Mouse (Mus musculus): ENCODE measurements around the gene Pmel. TPM values are rescaled to one million over a fixed set of nuclear protein-coding genes. Genes with fewer than 3 reads are reported as not detected.

Gene Pmel
- polyA plus RNA-seq, 1 experiment from 2014 or later: 0.75 TPM

DNA sequence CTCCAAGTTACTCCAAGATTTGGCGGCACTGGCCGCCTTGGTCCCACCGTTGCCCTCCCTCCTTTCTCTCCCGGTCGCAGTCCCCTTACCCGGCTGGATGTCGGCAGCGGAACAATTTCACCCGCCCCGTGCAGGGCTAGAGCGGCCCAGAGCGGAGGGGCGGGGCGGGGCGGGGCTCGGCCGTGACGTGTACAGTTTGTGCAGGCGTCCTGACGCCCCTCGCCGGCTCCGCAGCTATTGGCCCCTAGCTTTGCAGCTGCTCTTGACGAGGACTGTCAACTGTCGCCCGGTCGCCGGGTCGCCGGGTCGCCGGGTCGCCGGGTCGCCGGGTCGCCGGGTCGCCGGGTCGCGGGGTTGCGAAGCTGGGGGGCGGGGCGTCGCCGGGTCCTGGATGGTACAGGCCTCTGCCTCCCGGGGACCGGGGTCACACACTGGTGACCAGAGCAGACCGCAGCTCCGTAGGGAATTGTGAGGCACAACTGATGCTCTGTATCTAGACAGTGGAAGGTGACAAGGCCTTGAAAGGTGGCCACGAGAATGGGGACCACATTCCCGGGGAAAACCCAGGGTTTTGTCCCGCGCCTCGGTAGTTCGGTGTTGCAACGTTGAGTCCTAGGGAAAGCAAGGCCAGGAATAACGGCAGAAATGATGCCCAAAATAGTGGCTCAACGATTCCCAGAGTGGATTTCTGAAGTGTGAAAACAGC is 30.1 kb upstream of the Pmel start, which contains the start of gene Suox:
Gene Suox (minus strand): TSS at position 311 of the 706 bp plus-strand sequence.
- WGBS: under 1% methylated on average over 57 of the region's 60 CpGs
- Histone ChIP-seq H3K4me1 (peaks cover 16% of the 10 kb centered on the region), H3K9me3 (no peaks in the 10 kb centered on the region), H3K27ac (peak within 1 kb of the TSS; percentile 84), H3K27me3 (ENCODE audit: insufficient read depth, poor library complexity, severe bottlenecking) (peaks cover 20% of the 10 kb centered on the region; the same call in 1 of the 2 replicates), H3K36me3 (peaks cover 9% of the 10 kb centered on the region; the same call in 1 of the 2 replicates), H3K4me3 (peak within 1 kb of the TSS; percentile 88)
- DNase-seq (ENCODE audit: low spot score): peak; percentile 96

DNA sequence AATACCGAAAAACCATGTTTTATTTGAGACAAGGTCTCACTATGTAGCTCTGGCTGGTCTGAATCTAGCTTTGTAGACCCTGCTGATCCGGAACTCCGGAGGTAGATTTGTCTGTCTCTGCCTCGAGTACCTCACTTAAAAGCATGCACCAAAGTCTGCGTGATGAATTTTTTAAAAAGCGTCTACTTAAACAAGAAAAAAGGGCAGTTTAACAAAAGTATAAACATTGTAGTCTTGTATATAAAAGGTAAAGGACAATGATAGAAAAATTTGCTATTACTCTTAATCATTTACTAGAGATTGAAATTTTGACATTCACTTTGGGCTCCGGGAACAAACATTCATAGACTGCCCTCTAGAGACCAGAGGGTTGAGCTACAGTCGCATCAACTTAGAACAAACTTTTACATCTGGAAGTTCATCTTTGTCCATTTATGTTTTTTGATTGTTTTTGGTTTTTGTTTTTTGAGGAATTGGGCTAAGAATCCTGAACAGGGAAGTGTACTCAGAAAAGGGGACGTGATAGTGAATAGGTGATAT is 29.5 kb upstream of the Pmel start:
- DNase-seq (ENCODE audit: low spot score): no peak
- peak overlapping the region; percentile 88 for H3K4me3 ChIP-seq
- peaks cover 14% of the 10 kb centered on the region; the same call in 1 of the 2 replicates for H3K4me1 ChIP-seq
- no peaks in the 10 kb centered on the region for H3K9me3 ChIP-seq
- WGBS: 1% methylated on average over 9 of the region's 9 CpGs
- H3K27me3 ChIP-seq (ENCODE audit: insufficient read depth, poor library complexity, severe bottlenecking): peaks cover 20% of the 10 kb centered on the region; the same call in 1 of the 2 replicates
- H3K27ac ChIP-seq: peak overlapping the region; percentile 84
- peaks cover 14% of the 10 kb centered on the region for H3K36me3 ChIP-seq

DNA sequence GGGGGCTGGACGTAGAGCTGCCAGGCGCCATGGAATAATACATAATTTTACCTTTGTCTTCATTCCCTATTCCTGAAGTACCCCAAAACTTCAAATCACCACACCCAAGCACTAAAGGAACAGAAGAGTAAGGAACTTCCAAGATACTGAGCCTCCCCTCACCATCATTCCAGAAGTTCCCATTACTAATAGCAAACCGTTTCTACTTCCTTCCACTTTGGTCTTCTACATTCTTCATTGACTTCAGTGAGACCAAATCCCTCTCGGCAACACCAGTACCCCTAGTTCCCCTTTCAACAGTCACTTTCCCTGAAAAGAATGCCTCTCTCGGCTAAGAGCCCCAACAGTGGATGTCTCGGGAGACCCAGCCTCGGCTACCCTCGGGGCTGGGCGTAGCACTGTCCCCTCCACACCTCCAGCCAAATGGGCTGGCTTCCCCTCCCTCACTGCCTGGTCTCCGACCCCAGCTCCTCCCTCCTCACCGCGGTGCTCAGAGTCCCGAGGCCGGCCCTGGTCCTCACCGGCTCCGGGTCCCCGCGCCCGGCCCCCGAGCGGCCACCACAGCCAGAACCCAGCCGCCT is 8.5 kb upstream of the Pmel start:
- peaks cover 25% of the 10 kb centered on the region for H3K4me1 ChIP-seq
- no peaks in the 10 kb centered on the region for H3K27me3 ChIP-seq (ENCODE audit: insufficient read depth, poor library complexity, severe bottlenecking)
- 1% methylated on average over 22 of the region's 22 CpGs for WGBS
- H3K27ac ChIP-seq: peak overlapping the region; percentile 97
- peak overlapping the region; percentile 89 for H3K4me3 ChIP-seq
- peaks cover 30% of the 10 kb centered on the region for H3K36me3 ChIP-seq
- H3K9me3 ChIP-seq: no peaks in the 10 kb centered on the region
- DNase-seq (ENCODE audit: low spot score): no peak

DNA sequence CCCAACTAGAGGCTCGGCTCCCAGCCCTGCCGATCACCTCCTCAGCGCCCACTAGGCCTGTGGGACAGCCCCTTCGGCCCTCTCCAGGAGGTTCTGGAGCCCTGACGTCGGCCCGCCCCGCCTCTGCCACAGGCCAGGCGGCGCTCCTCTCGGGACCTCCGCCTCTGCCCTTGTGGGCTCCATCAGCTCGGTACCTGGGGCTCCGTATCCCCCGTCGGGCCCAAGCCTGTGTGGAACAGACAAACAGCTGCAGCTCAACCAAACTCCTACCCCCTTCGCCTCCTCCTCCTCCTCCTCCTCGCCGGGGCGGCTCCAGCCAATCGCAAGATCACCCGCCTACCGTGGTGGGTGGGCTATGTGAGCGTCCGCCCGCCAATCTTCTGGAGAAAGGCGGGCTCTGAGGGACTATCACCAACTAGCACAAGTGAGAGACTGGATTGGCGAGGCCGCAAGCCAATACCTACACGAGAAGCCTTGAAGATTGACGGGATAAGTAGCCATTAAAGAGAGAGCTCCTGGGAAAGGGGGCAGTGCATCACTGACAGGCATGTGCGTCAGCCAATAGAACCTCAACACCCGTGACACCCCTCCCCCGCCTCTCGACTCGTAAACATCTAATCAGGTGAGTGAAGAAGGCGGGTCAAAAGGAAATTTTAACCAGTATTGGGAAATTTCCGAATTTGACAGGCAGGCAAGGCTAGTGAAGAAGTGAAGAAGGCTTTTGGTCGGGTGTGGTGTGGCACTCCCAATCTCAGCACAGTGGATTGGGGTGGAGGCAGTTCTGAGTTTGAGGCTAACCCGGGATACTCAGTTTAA is 7.8 kb upstream of the Pmel start, which contains the start of gene Rab5b:
Gene Rab5b (minus strand): TSS at position 273 of the 816 bp plus-strand sequence.
- Histone ChIP-seq H3K9me3 (no peaks in the 10 kb centered on the region), H3K4me1 (peaks cover 25% of the 10 kb centered on the region), H3K4me3 (peak within 1 kb of the TSS; percentile 89), H3K36me3 (peaks cover 37% of the 10 kb centered on the region), H3K27ac (peak within 1 kb of the TSS; percentile 97), H3K27me3 (ENCODE audit: insufficient read depth, poor library complexity, severe bottlenecking) (no peaks in the 10 kb centered on the region)
- DNase-seq (ENCODE audit: low spot score): peak; percentile 100
- WGBS: under 1% methylated on average over 40 of the region's 40 CpGs

DNA sequence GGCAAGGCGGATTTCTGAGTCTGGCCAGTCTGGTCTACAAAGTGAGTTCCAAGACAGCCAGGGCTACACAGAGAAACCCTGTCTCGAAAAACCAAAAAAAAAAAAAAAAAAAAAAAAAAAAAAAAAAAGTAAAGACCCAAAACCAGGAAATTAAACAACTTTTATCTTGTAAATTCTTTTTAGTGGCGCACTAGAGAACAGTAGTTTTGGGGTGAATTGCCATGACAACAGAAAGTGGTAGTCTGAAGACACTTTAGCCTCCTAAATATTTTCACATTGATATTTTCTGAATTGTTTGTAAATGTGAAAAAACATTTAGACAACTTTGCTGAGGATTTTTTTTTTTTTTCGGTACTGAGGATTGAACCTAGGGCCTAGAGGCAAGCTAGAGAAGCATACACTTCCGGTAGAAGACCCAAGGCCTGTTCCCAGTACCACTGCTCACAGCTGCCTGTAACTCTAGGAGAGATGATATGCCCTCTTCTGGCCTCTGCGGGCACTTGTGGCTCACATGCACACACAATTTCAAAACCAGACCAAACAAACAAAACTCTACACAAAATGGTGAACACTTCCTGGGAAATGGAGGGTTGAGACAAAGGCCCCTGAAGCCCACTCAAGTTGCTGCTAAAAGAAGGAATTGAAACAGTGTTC is 6.8 kb upstream of the Pmel start:
- no peak for DNase-seq (ENCODE audit: low spot score)
- Histone ChIP-seq H3K27me3 (ENCODE audit: insufficient read depth, poor library complexity, severe bottlenecking) (no peaks in the 10 kb centered on the region), H3K36me3 (peaks cover 47% of the 10 kb centered on the region), H3K27ac (0 out of 2 replicates have a peak overlapping the region, but pooled peaks have one; percentile 83), H3K4me3 (no peak overlapping the region; the same call in 1 of the 2 replicates), H3K9me3 (no peaks in the 10 kb centered on the region), H3K4me1 (peaks cover 25% of the 10 kb centered on the region)
- WGBS: 86% methylated on average over 6 of the region's 6 CpGs

DNA sequence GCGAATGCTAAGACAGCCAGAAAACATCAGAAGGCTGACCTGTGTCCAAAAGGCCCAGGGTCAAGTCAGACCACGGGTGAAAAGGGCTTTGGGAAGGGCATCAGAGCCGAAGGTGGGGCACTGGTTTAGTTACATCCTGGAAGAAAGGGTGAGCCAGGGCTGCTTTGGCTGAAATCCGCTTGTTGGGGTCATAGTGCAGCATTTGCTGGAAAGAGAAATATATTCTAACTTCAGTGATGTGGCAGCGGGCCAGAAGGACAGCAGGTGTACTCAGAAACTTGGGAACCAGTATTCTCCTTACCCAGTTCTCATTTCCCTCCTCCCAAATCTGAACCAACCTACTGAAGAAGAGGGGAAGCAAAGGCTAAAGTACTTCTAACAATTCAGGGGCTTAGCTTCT is 5.0 kb upstream of the Pmel start:
- H3K36me3 ChIP-seq: peaks cover 56% of the 10 kb centered on the region
- H3K27me3 ChIP-seq (ENCODE audit: insufficient read depth, poor library complexity, severe bottlenecking): no peaks in the 10 kb centered on the region
- WGBS: 88% methylated on average over 5 of the region's 5 CpGs
- H3K27ac ChIP-seq: peak overlapping the region; percentile 53; the same call in 1 of the 2 replicates
- H3K9me3 ChIP-seq: no peaks in the 10 kb centered on the region
- H3K4me1 ChIP-seq: peaks cover 35% of the 10 kb centered on the region
- no peak for DNase-seq (ENCODE audit: low spot score)
- 0 out of 2 replicates have a peak overlapping the region, but pooled peaks have one; percentile 0 for H3K4me3 ChIP-seq

DNA sequence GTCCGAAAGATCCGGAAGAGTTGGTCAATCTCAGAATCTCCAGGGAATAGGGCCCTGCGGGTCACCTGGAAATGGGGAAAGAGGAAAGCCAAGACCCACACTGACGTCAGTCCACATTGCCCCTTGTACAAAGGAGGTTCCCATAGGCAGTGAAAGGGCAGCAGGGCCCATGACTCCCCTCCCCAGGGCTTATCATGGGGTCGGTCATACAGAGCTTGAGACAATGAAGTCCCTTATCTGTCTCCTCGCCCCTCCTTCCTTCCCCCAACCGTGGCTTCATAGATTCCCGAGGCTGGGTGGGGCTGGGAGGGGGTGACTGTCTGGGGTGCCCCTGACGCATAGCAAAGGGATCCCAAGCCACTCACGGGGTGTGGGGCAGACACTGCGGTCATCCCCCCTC is 4.4 kb upstream of the Pmel start:
- WGBS: 49% methylated on average over 11 of the region's 11 CpGs
- Histone ChIP-seq H3K27ac (peak overlapping the region; percentile 53; the same call in 1 of the 2 replicates), H3K4me3 (0 out of 2 replicates have a peak overlapping the region, but pooled peaks have one; percentile 0), H3K36me3 (peaks cover 56% of the 10 kb centered on the region), H3K9me3 (no peaks in the 10 kb centered on the region), H3K4me1 (peaks cover 31% of the 10 kb centered on the region), H3K27me3 (ENCODE audit: insufficient read depth, poor library complexity, severe bottlenecking) (no peaks in the 10 kb centered on the region)
- DNase-seq (ENCODE audit: low spot score): no peak

DNA sequence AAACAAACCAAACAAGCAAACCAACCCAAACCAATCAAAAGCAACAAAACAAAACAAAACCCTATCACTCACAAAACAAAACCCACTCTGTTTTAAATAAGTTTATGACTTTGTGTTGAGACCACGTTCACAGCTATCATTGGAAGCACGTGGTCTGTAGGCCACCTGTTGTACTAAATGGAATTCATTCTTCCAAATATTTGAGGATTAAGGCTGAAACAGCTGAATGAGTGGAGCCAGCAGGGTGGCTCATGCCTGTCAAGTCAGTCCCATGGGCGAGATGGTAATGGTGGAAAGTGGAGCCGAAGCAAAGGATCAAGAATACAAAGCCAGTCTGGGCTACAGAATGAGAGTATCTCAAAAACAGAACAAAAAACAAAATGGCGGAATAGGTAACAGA is 3.3 kb upstream of the Pmel start:
- no peak overlapping the region for H3K4me3 ChIP-seq
- no peak overlapping the region for H3K27ac ChIP-seq
- no peaks in the 10 kb centered on the region for H3K9me3 ChIP-seq
- no peaks in the 10 kb centered on the region for H3K27me3 ChIP-seq (ENCODE audit: insufficient read depth, poor library complexity, severe bottlenecking)
- 95% methylated on average over 5 of the region's 5 CpGs for WGBS
- no peak for DNase-seq (ENCODE audit: low spot score)
- H3K4me1 ChIP-seq: peaks cover 32% of the 10 kb centered on the region
- peaks cover 56% of the 10 kb centered on the region for H3K36me3 ChIP-seq

DNA sequence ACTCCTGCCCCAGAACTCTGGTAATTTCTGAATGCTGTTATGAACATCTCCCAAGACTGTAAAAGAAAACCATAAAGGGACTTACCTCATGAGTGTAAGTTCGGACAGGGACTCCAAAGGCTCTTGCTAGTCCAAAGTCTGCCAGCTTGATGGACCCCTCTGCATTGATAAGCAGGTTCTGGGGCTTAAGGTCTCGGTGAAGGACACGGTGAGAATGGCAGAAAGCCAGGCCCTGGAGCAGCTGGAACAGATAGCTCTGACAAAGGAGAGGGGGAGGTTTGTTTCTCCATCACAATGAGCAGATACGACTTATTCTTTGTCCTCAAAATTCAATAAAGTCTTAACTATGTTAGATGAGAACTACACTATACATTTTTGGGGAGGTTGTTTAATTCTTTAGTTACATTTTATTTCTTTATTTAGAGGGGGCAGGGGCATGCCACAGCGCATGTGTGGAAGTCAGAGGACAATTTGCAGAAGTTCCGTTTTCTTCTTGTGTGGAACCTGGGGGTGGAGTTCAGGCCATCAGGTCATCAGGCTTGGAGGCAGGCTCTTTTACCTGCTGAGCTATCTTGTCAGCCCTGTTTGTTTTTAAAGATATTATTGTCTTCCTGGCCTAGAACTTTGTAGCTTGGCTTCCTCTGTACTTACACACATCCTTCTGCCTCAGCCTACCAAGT is 1.5 kb upstream of the Pmel start:
- no peaks in the 10 kb centered on the region for H3K9me3 ChIP-seq
- no peaks in the 10 kb centered on the region for H3K27me3 ChIP-seq (ENCODE audit: insufficient read depth, poor library complexity, severe bottlenecking)
- peaks cover 33% of the 10 kb centered on the region for H3K4me1 ChIP-seq
- peaks cover 53% of the 10 kb centered on the region for H3K36me3 ChIP-seq
- DNase-seq (ENCODE audit: low spot score): no peak
- H3K27ac ChIP-seq: no peak overlapping the region
- no peak overlapping the region for H3K4me3 ChIP-seq
- 73% methylated on average over 6 of the region's 6 CpGs for WGBS

DNA sequence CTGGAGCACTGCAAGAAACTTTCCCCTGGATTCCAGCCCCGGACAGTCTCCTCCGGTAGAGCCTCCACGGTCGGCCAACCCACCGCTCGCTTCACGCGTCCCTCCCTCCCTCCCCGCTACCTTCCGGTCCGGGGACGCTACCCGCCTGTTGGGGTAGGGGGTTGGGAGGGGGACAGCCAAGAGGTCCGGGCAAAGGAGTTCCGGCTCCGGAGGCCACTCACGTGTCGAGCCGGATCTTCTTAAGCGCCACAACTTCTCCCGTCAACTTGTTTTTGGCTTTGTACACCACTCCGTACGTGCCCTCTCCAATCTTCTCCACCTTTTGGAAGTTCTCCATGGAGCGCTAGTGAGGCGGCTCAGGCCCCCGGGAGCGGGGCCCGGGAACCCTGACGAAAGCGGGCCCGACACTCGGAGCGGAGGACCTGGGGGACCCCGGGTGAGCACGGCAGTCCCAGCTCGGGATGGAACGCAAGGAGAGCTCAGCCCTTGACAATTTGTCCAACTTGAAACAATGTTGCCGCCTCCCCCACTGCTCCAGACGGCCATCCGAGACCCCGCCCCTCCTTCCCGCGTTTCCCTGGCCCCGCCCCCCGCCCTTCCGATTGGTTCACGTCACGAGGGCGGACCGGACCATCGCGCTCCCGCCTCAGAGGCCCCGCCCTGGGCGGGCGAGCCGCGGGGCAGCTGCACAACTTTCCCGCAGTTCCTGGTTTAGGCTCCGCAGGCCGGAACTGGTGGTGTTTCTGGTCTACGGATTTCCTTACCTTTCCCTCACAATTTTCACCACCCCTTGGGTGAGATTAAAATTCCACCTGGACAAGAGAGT is 709 bp downstream of the Pmel start, which contains the start of gene Cdk2:
Gene Cdk2 (minus strand): TSS at position 541 of the 826 bp plus-strand sequence.
- Histone ChIP-seq H3K27me3 (ENCODE audit: insufficient read depth, poor library complexity, severe bottlenecking) (no peaks in the 10 kb centered on the region), H3K4me1 (peaks cover 23% of the 10 kb centered on the region), H3K4me3 (peak within 1 kb of the TSS; percentile 82), H3K9me3 (no peaks in the 10 kb centered on the region), H3K27ac (peak within 1 kb of the TSS; percentile 95), H3K36me3 (peaks cover 34% of the 10 kb centered on the region)
- DNase-seq (ENCODE audit: low spot score): peak; percentile 98
- WGBS: under 1% methylated on average over 62 of the region's 62 CpGs

DNA sequence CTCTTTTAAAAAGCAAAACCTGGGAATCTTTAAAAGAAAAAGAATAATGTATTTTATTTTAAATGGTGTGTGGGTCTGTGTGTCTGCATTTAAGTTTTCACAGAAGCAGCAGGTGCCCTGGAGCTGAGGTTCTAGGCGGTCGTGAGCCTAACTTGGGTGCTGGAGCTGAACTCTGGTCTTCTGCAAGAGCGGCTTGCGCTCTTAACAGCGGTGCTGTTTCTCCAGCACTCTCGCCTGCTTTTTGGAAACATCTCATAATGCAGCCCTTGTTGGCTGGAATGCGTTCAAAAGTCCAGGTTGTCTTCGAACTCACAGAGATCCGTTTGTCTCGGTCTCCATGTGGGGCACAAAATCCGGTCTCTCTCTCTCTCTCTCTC is 1.3 kb downstream of the Pmel start:
- no peak for DNase-seq (ENCODE audit: low spot score)
- Histone ChIP-seq H3K4me3 (peak overlapping the region; percentile 82), H3K4me1 (peaks cover 19% of the 10 kb centered on the region), H3K27ac (peak overlapping the region; percentile 95), H3K27me3 (ENCODE audit: insufficient read depth, poor library complexity, severe bottlenecking) (no peaks in the 10 kb centered on the region), H3K9me3 (no peaks in the 10 kb centered on the region), H3K36me3 (peaks cover 28% of the 10 kb centered on the region)
- 15% methylated on average over 11 of the region's 11 CpGs for WGBS
